Mouse (Mus musculus) layer of hippocampus, adult 8-10 months (tissue): ENCODE measurements at regions not wholly inside any gene's neighbourhood (a gene's known extent, or its start where the extent isn't known, plus 50 kb on each side); places are given as distances from the start of the nearest gene placed in this dataset.

Source experiments
- DNase-seq, 2 experiments: peaks; one replicate each; pipeline ENCODE4 v3.0.0; 2022; ENCODE audit warnings: low spot score in 2 of 2

GRCm38 (mm10) chr4:69753086-69753485 is 657.2 kb downstream of the Cdk5rap2 start:
- no peak for DNase-seq

GRCm38 (mm10) chr4:69739833-69740510 is 670.3 kb downstream of the Cdk5rap2 start:
- no peak for DNase-seq
